Mouse (Mus musculus) heart, embryonic 15.5 days (tissue): ENCODE measurements around the gene Il17re. TPM values are rescaled to one million over a fixed set of nuclear protein-coding genes. Genes with fewer than 3 reads are reported as not detected.

ENCODE experiments used
- ATAC-seq: fragments of 200-750 bp; cut with Nextera tagmentation; replicated peaks from 2 replicates; pipeline ENCODE4 v1.8.0; 2017; ENCODE audit warnings: low read depth, moderate TSS enrichment; ENCODE audit not compliant: insufficient number of reproducible peaks, insufficient read depth, low FRiP score
- H3K27ac ChIP-seq: fragments of 300-500 bp; sonication (generic); 2 replicates; pipeline ENCODE4 v1.5.1; 2015; ENCODE audit warnings: mild to moderate bottlenecking, inconsistent platforms
- H3K27me3 ChIP-seq: fragments of 300-500 bp; sonication (generic); 2 replicates; pipeline ENCODE4 v1.6.1; 2015; ENCODE audit warnings: inconsistent platforms
- H3K36me3 ChIP-seq: fragments of 300-500 bp; sonication (generic); 2 replicates; pipeline ENCODE4 v1.6.1; 2015; ENCODE audit warnings: mild to moderate bottlenecking, inconsistent platforms
- H3K4me1 ChIP-seq: fragments of 300-500 bp; sonication (generic); replicated peaks from 2 replicates; pipeline ENCODE4 v1.6.1; 2015; ENCODE audit warnings: inconsistent platforms
- H3K4me2 ChIP-seq: fragments of 300-500 bp; sonication (generic); 2 replicates; pipeline ENCODE4 v1.6.1; 2015; ENCODE audit warnings: inconsistent platforms, mild to moderate bottlenecking, moderate library complexity
- H3K4me3 ChIP-seq: fragments of 300-500 bp; sonication (generic); 2 replicates; pipeline ENCODE4 v1.5.1; 2015; ENCODE audit warnings: mild to moderate bottlenecking, inconsistent platforms
- H3K9ac ChIP-seq: fragments of 300-500 bp; sonication (generic); 2 replicates; pipeline ENCODE4 v1.6.1; 2015; ENCODE audit warnings: mild to moderate bottlenecking, inconsistent platforms
- H3K9me3 ChIP-seq: fragments of 300-500 bp; sonication (generic); replicated peaks from 2 replicates; pipeline ENCODE4 v1.6.1; 2016; ENCODE audit warnings: inconsistent platforms
- WGBS: fragments of 180-500 bp; shearing (Covaris S2); methylation state at CpG from one replicate; pipeline ENCODE4 v1.1.7; 2015; ENCODE audit warnings: mixed read lengths; 5-methylcytosine and 5-hydroxymethylcytosine counted together
- polyA plus RNA-seq: library from polyadenylated mRNA; unstranded; fragments of >200 nt; fragmentation: Nextera tagmentation; extraction: Ambion mirVana; gene quantifications from 2 replicates; pipeline ENCODE4 v1.2.1, GENCODE M21; 2015

Il17re gene
- polyA plus RNA-seq, 1 experiment from 2014 or later: 1.4 TPM

- H3K36me3 ChIP-seq: peaks cover 29% of the 10 kb centered on the region; the same call in 1 of the 2 replicates
- no peak overlapping the region for H3K4me2 ChIP-seq
- 61% methylated on average over 7 of the region's 7 CpGs for WGBS
- peaks cover under 1% of the 10 kb centered on the region; the same call in 1 of the 2 replicates for H3K27me3 ChIP-seq
- ATAC-seq: no peak
- H3K27ac ChIP-seq: no peak overlapping the region
- no peaks in the 10 kb centered on the region for H3K9me3 ChIP-seq
- peaks cover 23% of the 10 kb centered on the region for H3K4me1 ChIP-seq
- H3K9ac ChIP-seq: no peak overlapping the region
- H3K4me3 ChIP-seq: no peak overlapping the region
Measured at GRCm38 (mm10) chr6:113487125-113487576, 28.9 kb downstream of the Il17re start.

- Histone ChIP-seq H3K36me3 (peaks cover 29% of the 10 kb centered on the region; the same call in 1 of the 2 replicates), H3K4me2 (no peak overlapping the region)
- 91% methylated on average over 14 of the region's 14 CpGs for WGBS
Measured at GRCm38 (mm10) chr6:113489410-113489809, 31.1 kb downstream of the Il17re start.

GRCm38 (mm10) chr6:113492101-113492864 lies 34.0 kb downstream of the Il17re start:
- peaks cover 18% of the 10 kb centered on the region for H3K4me1 ChIP-seq
- H3K27ac ChIP-seq: no peak overlapping the region
- WGBS: 69% methylated on average over 24 of the region's 24 CpGs
- no peak overlapping the region for H3K4me3 ChIP-seq
- peaks cover 29% of the 10 kb centered on the region; the same call in 1 of the 2 replicates for H3K36me3 ChIP-seq
- no peaks in the 10 kb centered on the region for H3K9me3 ChIP-seq
- no peak overlapping the region for H3K4me2 ChIP-seq
- no peak overlapping the region for H3K9ac ChIP-seq
- ATAC-seq: no peak
- peaks cover 26% of the 10 kb centered on the region for H3K27me3 ChIP-seq

More at GRCm38 (mm10) chr6:113489410-113489809, 31.1 kb downstream of the Il17re start:
- no peaks in the 10 kb centered on the region for H3K27me3 ChIP-seq
- no peak for ATAC-seq
- no peak overlapping the region for H3K27ac ChIP-seq
- H3K9ac ChIP-seq: no peak overlapping the region
- no peak overlapping the region for H3K4me3 ChIP-seq
- peaks cover 11% of the 10 kb centered on the region for H3K4me1 ChIP-seq
- H3K9me3 ChIP-seq: no peaks in the 10 kb centered on the region

GRCm38 (mm10) chr6:113494258-113494788 lies 36.0 kb downstream of the Il17re start:
- peak overlapping the region; percentile 59; the same call in 1 of the 2 replicates for H3K27ac ChIP-seq
- H3K4me3 ChIP-seq: peak overlapping the region; percentile 51
- WGBS: 1% methylated on average over 53 of the region's 54 CpGs
- ATAC-seq: peak; percentile 74
- peaks cover 33% of the 10 kb centered on the region for H3K27me3 ChIP-seq
- H3K4me2 ChIP-seq: peak overlapping the region; percentile 81
- no peaks in the 10 kb centered on the region for H3K9me3 ChIP-seq
- H3K4me1 ChIP-seq: peaks cover 17% of the 10 kb centered on the region
- peaks cover 18% of the 10 kb centered on the region; the same call in 1 of the 2 replicates for H3K36me3 ChIP-seq
- peak overlapping the region; percentile 57 for H3K9ac ChIP-seq

- peak overlapping the region; percentile 51 for H3K4me3 ChIP-seq
- H3K27ac ChIP-seq: no peak overlapping the region
- peaks cover 10% of the 10 kb centered on the region; the same call in 1 of the 2 replicates for H3K36me3 ChIP-seq
- H3K9me3 ChIP-seq: no peaks in the 10 kb centered on the region
- peak overlapping the region; percentile 57 for H3K9ac ChIP-seq
- peaks cover 17% of the 10 kb centered on the region for H3K4me1 ChIP-seq
- H3K27me3 ChIP-seq: peaks cover 33% of the 10 kb centered on the region
- H3K4me2 ChIP-seq: peak overlapping the region; percentile 81
- ATAC-seq: no peak
- WGBS: 30% methylated on average over 28 of the region's 28 CpGs
Measured at GRCm38 (mm10) chr6:113495071-113495675, 36.9 kb downstream of the Il17re start.

- peaks cover 61% of the 10 kb centered on the region for H3K27me3 ChIP-seq
- H3K4me1 ChIP-seq: peaks cover 20% of the 10 kb centered on the region
- no peaks in the 10 kb centered on the region for H3K9me3 ChIP-seq
- no peaks in the 10 kb centered on the region for H3K36me3 ChIP-seq
- no peak overlapping the region for H3K27ac ChIP-seq
- 64% methylated on average over 6 of the region's 6 CpGs for WGBS
- no peak for ATAC-seq
- H3K9ac ChIP-seq: no peak overlapping the region
- H3K4me3 ChIP-seq: no peak overlapping the region
- H3K4me2 ChIP-seq: no peak overlapping the region
Measured at GRCm38 (mm10) chr6:113499346-113499745, 41.1 kb downstream of the Il17re start.

- H3K4me2 ChIP-seq: peak within 1 kb of the TSS; percentile 57
- 5% methylated on average over 32 of the region's 32 CpGs for WGBS
- H3K27me3 ChIP-seq: peaks cover 41% of the 10 kb centered on the region
- H3K4me1 ChIP-seq: peaks cover 5% of the 10 kb centered on the region; the same call in 1 of the 2 replicates
- no peaks in the 10 kb centered on the region for H3K9me3 ChIP-seq
- H3K36me3 ChIP-seq: no peaks in the 10 kb centered on the region
- ATAC-seq: no peak
- no peak within 1 kb of the TSS for H3K9ac ChIP-seq
- peak within 1 kb of the TSS; percentile 32 for H3K4me3 ChIP-seq
- no peak within 1 kb of the TSS for H3K27ac ChIP-seq
Measured at GRCm38 (mm10) chr6:113501388-113502084, 43.3 kb downstream of the Il17re start, which contains the start of gene Prrt3. Gene Prrt3 (minus strand): TSS chr6:113501931.

GRCm38 (mm10) chr6:113502801-113503200 lies 44.5 kb downstream of the Il17re start:
- H3K36me3 ChIP-seq: no peaks in the 10 kb centered on the region
- ATAC-seq: no peak
- H3K4me1 ChIP-seq: peaks cover 5% of the 10 kb centered on the region; the same call in 1 of the 2 replicates
- H3K9ac ChIP-seq: no peak overlapping the region
- peaks cover 31% of the 10 kb centered on the region for H3K27me3 ChIP-seq
- H3K4me3 ChIP-seq: no peak overlapping the region
- no peak overlapping the region for H3K4me2 ChIP-seq
- WGBS: 70% methylated on average over 2 of the region's 2 CpGs
- H3K9me3 ChIP-seq: no peaks in the 10 kb centered on the region
- no peak overlapping the region for H3K27ac ChIP-seq

- H3K27ac ChIP-seq: no peak overlapping the region
- no peak overlapping the region for H3K4me2 ChIP-seq
- H3K4me1 ChIP-seq: peaks cover 11% of the 10 kb centered on the region; the same call in 1 of the 2 replicates
- no peak for ATAC-seq
- H3K9ac ChIP-seq: no peak overlapping the region
- no peaks in the 10 kb centered on the region for H3K9me3 ChIP-seq
- H3K27me3 ChIP-seq: peaks cover 23% of the 10 kb centered on the region
- H3K4me3 ChIP-seq: no peak overlapping the region
- H3K36me3 ChIP-seq: no peaks in the 10 kb centered on the region
- WGBS: 71% methylated on average over 1 of the region's 1 CpGs
Measured at GRCm38 (mm10) chr6:113505689-113506088, 47.4 kb downstream of the Il17re start.

- Histone ChIP-seq H3K9me3 (no peaks in the 10 kb centered on the region), H3K27me3 (peaks cover 8% of the 10 kb centered on the region), H3K36me3 (no peaks in the 10 kb centered on the region), H3K4me3 (no peak overlapping the region), H3K27ac (no peak overlapping the region), H3K9ac (no peak overlapping the region), H3K4me1 (peaks cover 6% of the 10 kb centered on the region; the same call in 1 of the 2 replicates), H3K4me2 (no peak overlapping the region)
- ATAC-seq: no peak
Measured at GRCm38 (mm10) chr6:113507130-113507529, 48.8 kb downstream of the Il17re start.
